Mouse (Mus musculus): Measurements from ENCODE around the gene Rere.

- TF ChIP-seq CTCF (IDR thresholded peaks at IDR 0.05; ENCODE audit: insufficient read depth, low read length) (0 out of 2 replicates have a peak, but pooled peaks have one; percentile 4), POLR2A (IDR thresholded peaks at IDR 0.05; ENCODE audit: borderline replicate concordance, extremely low read depth, low read depth, low read length) (peak; percentile 82; the same call in 1 of the 2 replicates)
Observed at GRCm38 (mm10) chr4:150281018-150281761, at the start of gene Rere.
